Mouse (Mus musculus) intestine, postnatal 0 days (tissue): ENCODE measurements around the gene Pnpla2. TPM values are rescaled to one million over a fixed set of nuclear protein-coding genes. Genes with fewer than 3 reads are reported as not detected.
A peak's percentile ranks its signal among the peaks of the same experiment; 100 is the strongest.

Experiments
- ATAC-seq: fragments of 200-750 bp; cut with Nextera tagmentation; 2 replicates; pipeline ENCODE4 v1.8.0; 2017; ENCODE audit warnings: mild to moderate bottlenecking, moderate TSS enrichment, moderate library complexity
- H3K27ac ChIP-seq: fragments of 300-500 bp; sonication (generic); 2 replicates; pipeline ENCODE4 v1.5.1; 2014; ENCODE audit warnings: mild to moderate bottlenecking, low read depth, low read length, moderate library complexity
- H3K27me3 ChIP-seq: fragments of 300-500 bp; sonication (generic); replicated peaks from 2 replicates; pipeline ENCODE4 v1.6.1; 2014; ENCODE audit warnings: low read length, mixed read lengths; ENCODE audit not compliant: control insufficient read depth, insufficient read depth
- H3K36me3 ChIP-seq: fragments of 300-500 bp; sonication (generic); 2 replicates; pipeline ENCODE4 v1.6.1; 2014; ENCODE audit warnings: mild to moderate bottlenecking, moderate library complexity; ENCODE audit not compliant: control insufficient read depth, insufficient read depth
- H3K4me1 ChIP-seq: fragments of 300-500 bp; sonication (generic); replicated peaks from 2 replicates; pipeline ENCODE4 v1.6.1; 2014; ENCODE audit warnings: antibody characterized with exemption, low read length, mixed read lengths; ENCODE audit not compliant: control insufficient read depth, insufficient read depth
- H3K4me2 ChIP-seq: fragments of 300-500 bp; sonication (generic); replicated peaks from 2 replicates; pipeline ENCODE4 v1.6.1; 2014; ENCODE audit warnings: low read depth, mild to moderate bottlenecking, moderate library complexity
- H3K4me3 ChIP-seq: fragments of 300-500 bp; sonication (generic); 2 replicates; pipeline ENCODE4 v1.5.1; 2014; ENCODE audit warnings: low read depth, low read length
- H3K9ac ChIP-seq: fragments of 300-500 bp; sonication (generic); 2 replicates; pipeline ENCODE4 v1.6.1; 2014; ENCODE audit warnings: mild to moderate bottlenecking, low read depth, low read length
- H3K9me3 ChIP-seq: fragments of 300-500 bp; sonication (generic); 2 replicates; pipeline ENCODE4 v1.6.1; 2016; ENCODE audit warnings: mixed run types; ENCODE audit not compliant: control insufficient read depth
- CTCF ChIP-seq: sonication (generic); IDR thresholded peaks from 2 replicates; pipeline ENCODE4 v1.5.1; 2016; ENCODE audit warnings: low read depth, mild to moderate bottlenecking, control low read depth, antibody characterized with exemption, moderate library complexity
- WGBS: fragments of 180-500 bp; shearing (Covaris S2); extraction: QIAGEN DNeasy Blood & Tissue Kit; methylation state at CpG from one replicate; pipeline ENCODE4 v1.1.7; 2014; 5-methylcytosine and 5-hydroxymethylcytosine counted together
- polyA plus RNA-seq: library from polyadenylated mRNA; unstranded; fragments of >200 nt; fragmentation: Nextera tagmentation; extraction: Ambion mirVana; gene quantifications from 2 replicates; pipeline ENCODE4 v1.2.1, GENCODE M21; 2015

Gene Pnpla2
- polyA plus RNA-seq, 1 experiment from 2014 or later: 79.4 TPM

DNA sequence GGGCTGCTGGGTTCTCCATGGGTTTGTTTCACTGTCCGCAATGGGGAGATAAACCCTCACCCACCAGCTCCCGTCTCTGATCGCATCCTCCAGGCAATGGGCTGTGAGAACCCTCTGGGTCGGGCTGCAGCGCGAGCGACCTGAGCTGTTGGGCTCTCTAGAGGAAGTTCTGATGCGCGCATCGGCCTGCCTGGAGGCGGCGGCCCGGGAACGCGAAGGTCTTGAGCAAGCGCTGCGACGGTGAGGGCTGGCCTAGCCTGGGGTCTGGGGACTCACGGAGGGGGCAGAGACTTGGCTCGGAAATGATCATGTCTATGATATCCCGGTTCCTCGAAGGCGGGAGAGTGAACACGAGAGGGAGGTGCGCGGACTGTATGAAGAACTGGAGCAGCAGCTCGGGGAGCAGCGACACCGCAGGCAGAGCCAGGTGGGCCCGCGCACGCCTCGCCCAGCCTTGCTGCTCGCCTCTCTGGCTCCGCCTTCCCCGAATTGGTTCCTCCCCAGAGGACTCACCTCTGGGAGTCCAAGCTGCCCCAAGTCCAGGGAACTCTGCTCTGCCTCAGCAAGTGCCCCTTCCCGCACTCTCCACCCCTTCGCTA, 9.7 kb downstream of the Pnpla2 start:
- Histone ChIP-seq H3K36me3 (peaks cover 7% of the 10 kb centered on the region), H3K4me3 (peak overlapping the region; percentile 9; the same call in 1 of the 2 replicates), H3K27me3 (peaks cover 11% of the 10 kb centered on the region), H3K9ac (0 out of 2 replicates have a peak overlapping the region, but pooled peaks have one; percentile 11), H3K4me2 (peak overlapping the region; percentile 51), H3K27ac (no peak overlapping the region), H3K4me1 (peaks cover 14% of the 10 kb centered on the region), H3K9me3 (no peaks in the 10 kb centered on the region)
- ATAC-seq: no peak
- WGBS: 22% methylated on average over 35 of the region's 38 CpGs
- no peak for TF ChIP-seq CTCF

DNA sequence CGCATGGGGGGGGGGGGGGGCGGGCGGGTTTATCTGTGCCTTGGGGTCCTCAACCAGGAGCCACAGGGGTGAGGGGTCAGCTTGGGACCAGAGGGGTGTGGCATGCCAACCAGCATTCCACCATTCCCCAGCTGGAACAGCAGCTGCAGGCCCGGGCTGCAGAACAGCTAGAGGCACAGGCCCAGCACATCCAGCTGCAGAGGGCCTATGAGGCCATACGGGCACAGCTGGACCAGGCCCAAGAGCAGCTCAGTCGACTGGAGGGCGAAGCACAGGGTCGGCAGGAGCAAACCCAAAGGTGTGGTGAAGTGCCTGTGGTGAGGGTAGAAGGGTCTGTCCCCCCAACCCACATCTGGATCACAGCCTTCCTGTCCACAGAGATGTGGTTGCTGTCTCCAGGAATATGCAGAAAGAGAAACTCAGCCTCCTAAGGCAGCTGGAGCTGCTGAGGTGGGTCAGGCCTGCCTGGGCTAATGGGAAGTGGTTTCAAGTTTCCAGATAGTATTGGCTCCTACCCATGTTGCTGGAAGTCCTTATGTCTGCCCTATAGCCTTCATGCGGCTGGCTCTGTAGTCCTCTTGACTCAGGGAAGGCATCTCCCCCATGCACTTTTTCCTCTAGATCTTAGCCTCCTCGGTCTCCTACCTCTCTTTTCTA, 10.5 kb downstream of the Pnpla2 start:
- no peak overlapping the region for H3K9ac ChIP-seq

DNA sequence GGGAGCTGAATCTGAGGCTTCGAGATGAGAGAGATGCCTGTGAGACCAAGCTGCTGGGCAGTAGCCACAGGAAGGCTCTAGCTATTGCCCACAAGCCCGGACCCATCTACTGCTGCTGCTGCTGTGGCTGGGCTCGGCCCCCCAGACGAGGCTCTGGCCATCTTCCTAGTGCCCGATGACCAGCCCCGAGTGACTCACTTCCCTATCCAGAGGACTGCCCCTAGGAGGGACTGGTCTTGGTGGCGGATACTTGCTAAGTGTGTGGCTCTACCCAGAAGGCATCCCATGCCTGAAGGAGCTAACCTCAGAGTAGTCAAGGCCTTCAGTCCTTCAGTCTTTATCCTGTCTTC, 11.0 kb downstream of the Pnpla2 start:
- Histone ChIP-seq H3K4me1 (peaks cover 14% of the 10 kb centered on the region), H3K4me2 (no peak overlapping the region), H3K9me3 (no peaks in the 10 kb centered on the region), H3K4me3 (no peak overlapping the region), H3K36me3 (peaks cover 16% of the 10 kb centered on the region), H3K9ac (no peak overlapping the region), H3K27ac (no peak overlapping the region), H3K27me3 (peaks cover 11% of the 10 kb centered on the region)
- no peak for TF ChIP-seq CTCF
- no peak for ATAC-seq
- WGBS: 86% methylated on average over 7 of the region's 7 CpGs

More for the DNA sequence above, 10.5 kb downstream of the Pnpla2 start:
- Histone ChIP-seq H3K27me3 (peaks cover 11% of the 10 kb centered on the region), H3K4me3 (no peak overlapping the region), H3K36me3 (peaks cover 11% of the 10 kb centered on the region), H3K27ac (no peak overlapping the region), H3K9me3 (no peaks in the 10 kb centered on the region), H3K4me2 (peak overlapping the region; percentile 51; the same call in 1 of the 2 replicates), H3K4me1 (peaks cover 14% of the 10 kb centered on the region)
- WGBS: 58% methylated on average over 10 of the region's 10 CpGs
- no peak for ATAC-seq
- TF ChIP-seq CTCF: no peak

DNA sequence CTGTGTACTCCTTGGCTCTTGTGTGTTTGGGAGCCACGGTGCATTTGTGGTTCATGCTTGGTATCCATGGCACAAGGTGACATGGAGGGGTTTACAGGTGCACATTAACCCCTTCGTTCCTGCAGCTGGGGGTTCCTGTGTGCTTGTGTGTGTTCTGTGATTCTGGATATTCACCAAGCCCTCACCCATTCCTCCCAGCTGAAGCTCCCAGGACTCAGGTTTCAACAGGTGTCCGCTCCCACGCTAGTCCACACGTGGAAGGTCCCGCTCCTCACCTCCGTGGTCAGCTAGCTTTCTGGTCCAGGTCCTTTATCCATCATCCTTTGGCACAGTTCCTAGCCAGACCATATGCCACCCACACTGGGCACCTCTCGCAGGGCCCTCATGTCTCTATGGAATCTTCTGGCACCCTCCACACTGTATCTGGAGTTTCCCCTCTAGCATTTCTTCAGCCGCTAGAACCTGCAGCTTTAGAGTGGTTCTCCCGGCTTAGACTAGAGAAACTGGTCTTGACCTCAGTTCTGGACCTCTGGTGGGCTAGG, 11.7 kb downstream of the Pnpla2 start:
- TF ChIP-seq CTCF: no peak
- peak overlapping the region; percentile 67; the same call in 1 of the 2 replicates for H3K9ac ChIP-seq

DNA sequence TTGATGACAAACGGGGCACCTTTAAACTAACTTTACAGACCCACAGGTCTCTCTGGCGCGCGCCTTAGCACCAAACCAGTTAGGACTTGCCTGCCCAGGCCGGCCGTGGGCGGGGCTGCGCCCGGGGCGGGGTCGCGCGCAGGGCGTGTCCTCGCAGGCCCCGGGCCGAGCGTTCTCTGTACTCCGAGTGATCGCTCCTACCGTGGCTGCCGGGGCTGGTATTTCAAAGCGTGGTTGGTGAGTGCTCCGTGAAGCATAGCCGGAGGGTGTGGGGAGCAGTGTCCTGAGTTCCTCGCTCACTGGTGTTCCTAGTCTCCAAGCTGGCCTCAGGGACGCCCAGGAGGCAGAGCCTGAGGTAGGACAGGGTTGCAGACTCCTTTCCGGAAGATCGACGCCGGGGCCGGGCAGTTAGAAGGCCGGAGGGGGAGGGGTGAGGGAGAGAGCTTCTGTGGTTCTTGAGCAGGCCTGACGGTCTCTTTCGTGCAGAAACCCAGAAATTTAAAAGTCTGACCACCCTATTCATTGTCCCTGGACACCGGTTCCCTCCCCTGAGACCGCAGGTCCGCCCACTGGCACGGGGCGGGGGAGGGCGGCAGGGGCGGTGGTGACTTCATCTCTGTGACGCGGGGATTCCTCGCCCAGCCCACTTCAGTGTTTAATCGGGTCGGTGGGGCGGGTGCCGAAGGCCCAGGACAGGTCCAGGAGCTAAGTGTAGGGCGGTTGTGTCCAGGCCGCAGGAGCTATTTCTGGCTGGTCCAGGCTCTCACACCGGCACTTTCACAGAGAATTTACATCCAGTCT, 12.4 kb downstream of the Pnpla2 start, which contains the start of gene Cd151:
Cd151 (plus strand) TSS at position 163 of the 801 bp plus-strand sequence.
- 1% methylated on average over 47 of the region's 52 CpGs for WGBS
- Histone ChIP-seq H3K9ac (peak within 1 kb of the TSS; percentile 67), H3K36me3 (peaks cover 26% of the 10 kb centered on the region), H3K4me2 (peak within 1 kb of the TSS; percentile 80), H3K27ac (peak within 1 kb of the TSS; percentile 73), H3K9me3 (no peaks in the 10 kb centered on the region), H3K4me3 (peak within 1 kb of the TSS; percentile 66), H3K4me1 (peaks cover 14% of the 10 kb centered on the region), H3K27me3 (peaks cover 11% of the 10 kb centered on the region)
- peak; percentile 70 for ATAC-seq
- TF ChIP-seq CTCF: no peak

More for the DNA sequence above, 11.7 kb downstream of the Pnpla2 start:
- H3K4me3 ChIP-seq: peak overlapping the region; percentile 66
- peak overlapping the region; percentile 80 for H3K4me2 ChIP-seq
- H3K9me3 ChIP-seq: no peaks in the 10 kb centered on the region
- peaks cover 11% of the 10 kb centered on the region for H3K27me3 ChIP-seq
- ATAC-seq: no peak
- peaks cover 14% of the 10 kb centered on the region for H3K4me1 ChIP-seq
- 66% methylated on average over 10 of the region's 10 CpGs for WGBS
- H3K36me3 ChIP-seq: peaks cover 21% of the 10 kb centered on the region
- 0 out of 2 replicates have a peak overlapping the region, but pooled peaks have one; percentile 73 for H3K27ac ChIP-seq

DNA sequence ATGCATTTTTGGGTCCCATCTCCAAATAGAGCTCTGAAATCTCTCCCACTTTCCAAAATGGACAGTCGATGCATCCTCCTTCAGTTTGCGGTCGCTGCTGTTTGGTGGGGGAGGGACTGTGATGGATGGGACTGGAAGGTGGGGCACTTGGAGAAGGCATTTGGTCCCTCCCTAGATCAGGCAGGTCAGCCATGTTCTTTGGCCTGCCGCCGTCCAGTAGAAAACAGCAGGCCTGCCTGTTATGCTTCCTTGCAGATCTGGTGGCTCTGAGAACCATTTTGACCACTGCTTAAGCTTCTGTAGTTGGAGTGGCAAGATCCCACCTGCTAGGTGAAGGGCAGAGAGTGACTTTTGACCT, 13.1 kb downstream of the Pnpla2 start:
- Histone ChIP-seq H3K9me3 (no peaks in the 10 kb centered on the region), H3K36me3 (peaks cover 31% of the 10 kb centered on the region), H3K4me3 (peak overlapping the region; percentile 66), H3K27me3 (peaks cover 11% of the 10 kb centered on the region), H3K27ac (peak overlapping the region; percentile 73), H3K4me1 (peaks cover 14% of the 10 kb centered on the region), H3K4me2 (peak overlapping the region; percentile 80), H3K9ac (peak overlapping the region; percentile 67)
- no peak for TF ChIP-seq CTCF
- 10% methylated on average over 5 of the region's 5 CpGs for WGBS
- peak; percentile 5; the same call in 1 of the 2 replicates for ATAC-seq
